Mouse (Mus musculus): ENCODE measurements around the gene Slc15a5. TPM values are rescaled to one million over a fixed set of nuclear protein-coding genes. Genes with fewer than 3 reads are reported as not detected.

Slc15a5 gene
- not detected in 2 replicates for polyA plus RNA-seq (2014; fragmentation: Nextera tagmentation; extraction: Ambion mirVana)

DNA sequence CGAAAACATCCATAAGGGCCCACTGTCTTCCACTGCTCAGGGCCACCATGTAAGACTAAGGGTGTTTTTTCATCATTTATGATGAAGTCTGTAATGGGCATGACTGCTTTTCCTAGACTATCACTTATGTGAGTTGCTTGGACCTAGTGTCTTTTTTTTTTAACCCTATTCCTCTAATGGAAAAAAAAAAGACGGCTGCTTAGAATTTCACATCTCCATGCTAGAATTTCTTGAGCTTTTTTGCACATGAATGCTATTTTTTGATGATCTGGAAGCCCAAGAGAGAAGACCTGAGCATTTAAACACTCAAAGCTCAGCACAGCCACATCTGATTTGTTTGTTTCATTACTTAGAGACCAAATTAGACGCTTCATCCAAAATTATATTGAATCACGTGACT, at the start of gene Slc15a5:
TSS of gene Slc15a5 (minus strand) at position 101 of the 400 bp plus-strand sequence.
- no peak within 1 kb of the TSS for H3K27ac ChIP-seq (replicated peaks; ENCODE audit: low read depth, low read length)
- no peak within 1 kb of the TSS for H3K4me2 ChIP-seq (ENCODE audit: low read depth, low read length)
- 83% methylated on average over 4 of the region's 4 CpGs for WGBS
- H3K27me3 ChIP-seq (replicated peaks; ENCODE audit: control insufficient read depth, insufficient read depth, low read length) = no peaks in the 10 kb centered on the region
- no peaks in the 10 kb centered on the region for H3K9me3 ChIP-seq (ENCODE audit: control insufficient read depth, low read length)
- no peaks in the 10 kb centered on the region for H3K36me3 ChIP-seq (ENCODE audit: control insufficient read depth, insufficient read depth, low read length)
- ATAC-seq (ENCODE audit: low read depth) (no peak), DNase-seq (ENCODE audit: low spot score) (no peak)
- no peak within 1 kb of the TSS for H3K9ac ChIP-seq (ENCODE audit: low read depth, low read length)
- H3K4me1 ChIP-seq (ENCODE audit: control insufficient read depth, insufficient read depth, low read length) = no peaks in the 10 kb centered on the region
- H3K4me3 ChIP-seq (ENCODE audit: low read depth, low read length) = no peak within 1 kb of the TSS

DNA sequence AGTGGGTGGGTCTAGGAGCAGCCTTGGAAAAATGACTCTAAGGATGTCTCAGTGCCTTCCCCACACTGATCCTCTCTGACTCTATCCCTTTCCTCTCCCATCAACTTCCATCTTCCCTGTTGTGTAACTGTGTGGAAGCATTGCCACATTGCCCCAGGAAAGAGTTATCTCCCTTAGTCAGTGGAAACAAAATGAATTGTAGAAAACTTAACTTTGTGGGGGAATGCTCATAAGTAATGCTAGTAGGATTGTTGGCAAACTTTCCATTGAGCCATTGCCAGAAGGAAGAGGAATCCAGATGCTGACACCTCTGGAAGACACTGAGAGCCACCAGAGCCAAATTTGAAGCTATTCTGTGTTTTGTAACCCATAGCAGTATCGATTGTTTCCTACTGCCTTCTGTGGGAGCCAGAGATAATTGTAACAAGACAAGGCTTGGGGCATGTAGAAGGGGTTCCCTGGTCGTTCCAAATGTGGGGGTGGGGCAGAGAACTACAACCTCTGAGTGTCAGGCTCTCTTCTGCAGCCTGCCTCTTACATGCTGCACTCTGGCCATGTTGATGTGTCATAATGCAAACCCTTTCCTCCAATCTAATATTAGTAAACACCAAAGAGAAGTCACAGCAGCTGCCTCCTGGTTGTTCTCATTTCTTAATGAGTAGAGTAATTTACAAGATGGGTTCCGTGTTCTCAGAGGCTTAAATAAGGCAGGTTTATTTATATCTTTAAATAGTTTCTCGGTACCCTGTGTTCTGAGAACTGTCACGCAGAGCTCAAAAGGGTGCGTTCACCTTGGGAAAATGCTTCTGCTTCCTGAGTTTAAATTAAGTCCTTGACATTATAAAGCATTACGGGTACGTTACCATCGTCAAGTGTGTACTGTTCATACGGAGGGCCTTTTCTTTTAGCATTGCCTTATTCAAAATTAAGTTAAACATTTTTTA, 48.9 kb upstream of the Slc15a5 start:
- no peaks in the 10 kb centered on the region for H3K9me3 ChIP-seq (ENCODE audit: control insufficient read depth, low read length)
- H3K9ac ChIP-seq (ENCODE audit: low read depth, low read length) = no peak overlapping the region
- H3K4me2 ChIP-seq (ENCODE audit: low read depth, low read length) = no peak overlapping the region
- no peak overlapping the region for H3K4me3 ChIP-seq (ENCODE audit: low read depth, low read length)
- H3K4me1 ChIP-seq (ENCODE audit: control insufficient read depth, insufficient read depth, low read length) = no peaks in the 10 kb centered on the region
- no peaks in the 10 kb centered on the region for H3K27me3 ChIP-seq (replicated peaks; ENCODE audit: control insufficient read depth, insufficient read depth, low read length)
- ATAC-seq (ENCODE audit: low read depth) = no peak
- WGBS = 67% methylated on average over 10 of the region's 10 CpGs
- H3K27ac ChIP-seq (replicated peaks; ENCODE audit: low read depth, low read length) = no peak overlapping the region
- peak; percentile 56 for DNase-seq (ENCODE audit: low spot score)
- H3K36me3 ChIP-seq (ENCODE audit: control insufficient read depth, insufficient read depth, low read length) = no peaks in the 10 kb centered on the region

DNA sequence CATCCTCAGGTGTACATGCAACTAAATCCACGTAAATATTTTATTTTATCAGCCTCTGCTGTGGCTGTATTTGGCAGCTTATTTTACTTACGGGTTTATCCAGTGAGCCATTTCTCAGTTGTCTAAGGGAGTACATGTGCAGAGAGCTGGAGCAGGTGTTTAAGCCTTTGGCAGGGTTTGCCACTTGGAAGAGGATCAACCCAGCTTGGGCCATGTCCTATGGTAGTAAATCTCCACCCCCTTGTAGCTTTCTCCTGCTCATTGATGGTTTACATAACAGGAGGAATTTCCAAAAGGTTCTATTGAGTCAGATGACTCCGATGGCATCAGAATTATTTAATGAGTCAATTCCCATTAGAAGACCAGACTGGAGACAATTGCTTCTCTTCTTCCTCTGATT, 37.8 kb upstream of the Slc15a5 start:
- no peak overlapping the region for H3K4me3 ChIP-seq (ENCODE audit: low read depth, low read length)
- no peak overlapping the region for H3K27ac ChIP-seq (replicated peaks; ENCODE audit: low read depth, low read length)
- H3K4me2 ChIP-seq (ENCODE audit: low read depth, low read length) = no peak overlapping the region
- no peaks in the 10 kb centered on the region for H3K9me3 ChIP-seq (ENCODE audit: control insufficient read depth, low read length)
- no peak for ATAC-seq (ENCODE audit: low read depth)
- H3K4me1 ChIP-seq (ENCODE audit: control insufficient read depth, insufficient read depth, low read length) = no peaks in the 10 kb centered on the region
- no peaks in the 10 kb centered on the region for H3K27me3 ChIP-seq (replicated peaks; ENCODE audit: control insufficient read depth, insufficient read depth, low read length)
- no peak for DNase-seq (ENCODE audit: low spot score)
- no peak overlapping the region for H3K9ac ChIP-seq (ENCODE audit: low read depth, low read length)
- WGBS = 85% methylated on average over 3 of the region's 3 CpGs
- no peaks in the 10 kb centered on the region for H3K36me3 ChIP-seq (ENCODE audit: control insufficient read depth, insufficient read depth, low read length)

DNA sequence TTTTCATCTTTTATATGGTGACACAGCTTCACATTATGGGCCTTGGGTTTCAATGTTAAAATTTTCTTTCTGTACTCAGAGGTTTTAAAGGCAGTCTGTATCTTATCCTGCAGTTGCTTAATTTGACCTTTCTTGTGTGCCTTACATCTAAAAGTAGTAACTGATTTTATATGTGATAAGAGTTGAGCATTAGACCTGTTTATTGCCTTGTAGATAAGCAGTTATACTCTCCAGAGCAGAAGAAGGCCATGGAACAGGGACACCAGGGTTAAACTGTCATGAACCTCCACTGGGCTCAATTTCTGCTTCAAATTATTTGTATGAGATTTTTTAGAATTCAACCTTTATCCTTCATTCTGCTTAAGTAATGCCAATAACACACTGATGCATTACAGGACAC, 24.8 kb upstream of the Slc15a5 start:
- Histone ChIP-seq H3K4me1 (ENCODE audit: control insufficient read depth, insufficient read depth, low read length) (no peaks in the 10 kb centered on the region), H3K36me3 (ENCODE audit: control insufficient read depth, insufficient read depth, low read length) (no peaks in the 10 kb centered on the region), H3K9me3 (ENCODE audit: control insufficient read depth, low read length) (no peaks in the 10 kb centered on the region), H3K27ac (replicated peaks; ENCODE audit: low read depth, low read length) (no peak overlapping the region), H3K27me3 (replicated peaks; ENCODE audit: control insufficient read depth, insufficient read depth, low read length) (no peaks in the 10 kb centered on the region), H3K4me3 (ENCODE audit: low read depth, low read length) (no peak overlapping the region), H3K9ac (ENCODE audit: low read depth, low read length) (no peak overlapping the region), H3K4me2 (ENCODE audit: low read depth, low read length) (no peak overlapping the region)
- no peak for ATAC-seq (ENCODE audit: low read depth)
- DNase-seq (ENCODE audit: low spot score) = no peak

DNA sequence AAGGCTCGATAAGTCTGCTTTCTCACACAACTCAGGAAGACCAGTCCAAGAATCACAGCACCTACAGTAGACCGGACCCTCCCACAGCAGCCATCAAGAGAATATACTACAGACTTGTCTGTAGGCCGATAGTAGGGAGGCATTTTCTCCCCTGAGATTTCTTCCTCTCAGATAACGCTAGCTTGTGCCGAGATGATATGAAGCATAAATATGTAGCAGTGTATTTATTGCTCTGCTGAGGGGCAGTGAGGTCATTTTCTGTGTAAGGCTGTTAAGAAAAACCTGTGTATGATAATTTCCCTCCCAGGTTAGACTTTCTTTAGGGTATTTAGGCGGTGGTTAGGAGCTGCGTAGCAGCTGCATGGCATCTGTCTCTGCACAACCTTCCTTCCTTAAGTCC, 23.2 kb upstream of the Slc15a5 start:
- Histone ChIP-seq H3K9ac (ENCODE audit: low read depth, low read length) (no peak overlapping the region), H3K9me3 (ENCODE audit: control insufficient read depth, low read length) (no peaks in the 10 kb centered on the region), H3K36me3 (ENCODE audit: control insufficient read depth, insufficient read depth, low read length) (no peaks in the 10 kb centered on the region), H3K4me1 (ENCODE audit: control insufficient read depth, insufficient read depth, low read length) (no peaks in the 10 kb centered on the region), H3K27me3 (replicated peaks; ENCODE audit: control insufficient read depth, insufficient read depth, low read length) (no peaks in the 10 kb centered on the region), H3K4me2 (ENCODE audit: low read depth, low read length) (no peak overlapping the region), H3K27ac (replicated peaks; ENCODE audit: low read depth, low read length) (no peak overlapping the region), H3K4me3 (ENCODE audit: low read depth, low read length) (no peak overlapping the region)
- no peak for ATAC-seq (ENCODE audit: low read depth)
- 77% methylated on average over 7 of the region's 7 CpGs for WGBS
- no peak for DNase-seq (ENCODE audit: low spot score)

DNA sequence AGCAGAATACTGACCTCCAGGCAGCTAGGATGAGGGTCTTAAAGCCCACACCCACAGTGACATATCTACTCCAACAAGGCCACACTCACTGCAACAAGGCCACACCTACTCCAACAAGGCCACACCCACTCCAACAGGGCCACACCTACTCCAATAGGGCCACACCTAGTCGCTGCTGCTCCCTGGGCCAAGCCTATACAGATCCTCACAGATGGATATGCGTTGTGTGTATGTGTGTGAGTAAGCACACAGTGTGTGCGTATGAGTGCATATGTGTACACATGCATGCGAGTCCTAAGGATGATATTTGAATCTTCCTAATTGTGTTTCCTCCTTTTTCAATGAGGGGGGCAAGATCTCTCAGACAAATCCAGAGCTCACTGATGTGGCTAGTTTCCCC, 22.1 kb upstream of the Slc15a5 start:
- no peak overlapping the region for H3K4me3 ChIP-seq (ENCODE audit: low read depth, low read length)
- ATAC-seq (ENCODE audit: low read depth) = no peak
- WGBS = 92% methylated on average over 4 of the region's 4 CpGs

DNA sequence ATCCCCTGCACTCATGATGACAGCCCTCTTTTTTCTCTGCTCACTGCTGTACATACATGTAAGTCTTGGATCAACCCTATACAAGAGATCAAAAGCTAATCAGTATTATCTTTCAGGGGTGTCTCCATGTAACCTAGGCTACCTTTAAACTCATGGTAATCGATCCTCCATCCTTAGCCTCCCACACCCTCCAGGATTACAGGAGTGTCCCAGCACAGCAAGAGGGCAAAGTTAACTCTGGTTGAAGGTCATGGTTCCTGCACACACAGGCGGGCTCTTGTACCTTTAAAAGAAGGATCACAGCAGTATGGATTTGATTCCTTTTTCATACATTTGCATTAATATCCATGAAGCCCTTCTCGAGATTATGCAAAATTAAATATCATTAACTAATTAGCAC, 19.9 kb upstream of the Slc15a5 start:
- Histone ChIP-seq H3K4me1 (ENCODE audit: control insufficient read depth, insufficient read depth, low read length) (no peaks in the 10 kb centered on the region), H3K4me3 (ENCODE audit: low read depth, low read length) (no peak overlapping the region), H3K27ac (replicated peaks; ENCODE audit: low read depth, low read length) (no peak overlapping the region), H3K4me2 (ENCODE audit: low read depth, low read length) (no peak overlapping the region), H3K27me3 (replicated peaks; ENCODE audit: control insufficient read depth, insufficient read depth, low read length) (no peaks in the 10 kb centered on the region), H3K36me3 (ENCODE audit: control insufficient read depth, insufficient read depth, low read length) (no peaks in the 10 kb centered on the region), H3K9me3 (ENCODE audit: control insufficient read depth, low read length) (no peaks in the 10 kb centered on the region), H3K9ac (ENCODE audit: low read depth, low read length) (no peak overlapping the region)
- no peak for ATAC-seq (ENCODE audit: low read depth)
- no peak for DNase-seq (ENCODE audit: low spot score)
- WGBS = 73% methylated on average over 3 of the region's 3 CpGs

More for the DNA sequence above, 22.1 kb upstream of the Slc15a5 start:
- H3K4me2 ChIP-seq (ENCODE audit: low read depth, low read length) = no peak overlapping the region
- H3K27me3 ChIP-seq (replicated peaks; ENCODE audit: control insufficient read depth, insufficient read depth, low read length) = no peaks in the 10 kb centered on the region
- H3K9ac ChIP-seq (ENCODE audit: low read depth, low read length) = no peak overlapping the region
- no peak for DNase-seq (ENCODE audit: low spot score)
- no peak overlapping the region for H3K27ac ChIP-seq (replicated peaks; ENCODE audit: low read depth, low read length)
- H3K9me3 ChIP-seq (ENCODE audit: control insufficient read depth, low read length) = no peaks in the 10 kb centered on the region
- no peaks in the 10 kb centered on the region for H3K36me3 ChIP-seq (ENCODE audit: control insufficient read depth, insufficient read depth, low read length)
- H3K4me1 ChIP-seq (ENCODE audit: control insufficient read depth, insufficient read depth, low read length) = no peaks in the 10 kb centered on the region

DNA sequence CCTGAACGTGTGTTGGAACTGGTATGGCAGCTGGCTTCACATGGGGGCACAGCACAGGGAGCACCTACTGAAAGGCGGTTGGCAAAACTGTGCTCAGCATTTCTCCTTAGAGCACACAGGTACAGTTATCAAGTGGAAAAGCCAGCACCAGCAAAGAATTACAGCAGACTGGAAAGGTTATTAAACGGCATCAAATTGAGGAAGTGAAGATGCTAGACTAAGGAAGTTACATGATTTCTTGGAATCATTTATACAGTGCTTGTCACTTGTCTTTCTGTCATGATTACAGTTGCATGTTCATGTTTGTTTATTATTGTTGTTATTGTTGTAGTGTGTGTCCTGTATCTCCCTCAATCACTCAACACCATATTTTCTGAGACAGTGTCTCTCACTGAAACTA, 15.3 kb upstream of the Slc15a5 start:
- 78% methylated on average over 3 of the region's 3 CpGs for WGBS

DNA sequence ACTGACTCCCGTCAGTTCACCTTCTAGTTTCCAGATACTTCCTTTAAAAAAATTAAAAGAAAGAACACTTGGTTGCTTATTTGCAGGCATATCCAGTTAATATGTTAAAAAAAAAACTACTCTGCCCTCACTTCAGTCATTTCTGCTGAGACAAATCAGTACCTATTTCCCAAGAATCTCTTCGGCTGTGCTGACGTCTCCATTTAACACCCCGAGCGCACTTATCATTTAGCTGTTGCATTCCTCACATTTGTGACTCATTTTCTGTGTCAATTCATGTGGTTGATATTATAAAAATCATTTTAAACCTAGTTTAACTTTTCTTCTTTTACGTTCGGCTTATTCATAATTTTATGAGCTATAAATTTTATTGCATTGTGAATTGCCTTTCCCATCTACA, 12.7 kb upstream of the Slc15a5 start:
- H3K4me2 ChIP-seq (ENCODE audit: low read depth, low read length) = no peak overlapping the region
- WGBS = 82% methylated on average over 7 of the region's 7 CpGs
- H3K27ac ChIP-seq (replicated peaks; ENCODE audit: low read depth, low read length) = no peak overlapping the region
- H3K36me3 ChIP-seq (ENCODE audit: control insufficient read depth, insufficient read depth, low read length) = no peaks in the 10 kb centered on the region
- DNase-seq (ENCODE audit: low spot score) = no peak
- no peaks in the 10 kb centered on the region for H3K27me3 ChIP-seq (replicated peaks; ENCODE audit: control insufficient read depth, insufficient read depth, low read length)
- no peak overlapping the region for H3K9ac ChIP-seq (ENCODE audit: low read depth, low read length)
- no peak overlapping the region for H3K4me3 ChIP-seq (ENCODE audit: low read depth, low read length)
- no peak for ATAC-seq (ENCODE audit: low read depth)
- H3K9me3 ChIP-seq (ENCODE audit: control insufficient read depth, low read length) = no peaks in the 10 kb centered on the region
- no peaks in the 10 kb centered on the region for H3K4me1 ChIP-seq (ENCODE audit: control insufficient read depth, insufficient read depth, low read length)

More for the DNA sequence above, 15.3 kb upstream of the Slc15a5 start:
- Histone ChIP-seq H3K9me3 (ENCODE audit: control insufficient read depth, low read length) (no peaks in the 10 kb centered on the region), H3K4me2 (ENCODE audit: low read depth, low read length) (no peak overlapping the region), H3K27me3 (replicated peaks; ENCODE audit: control insufficient read depth, insufficient read depth, low read length) (no peaks in the 10 kb centered on the region), H3K4me1 (ENCODE audit: control insufficient read depth, insufficient read depth, low read length) (no peaks in the 10 kb centered on the region), H3K27ac (replicated peaks; ENCODE audit: low read depth, low read length) (no peak overlapping the region), H3K4me3 (ENCODE audit: low read depth, low read length) (no peak overlapping the region), H3K36me3 (ENCODE audit: control insufficient read depth, insufficient read depth, low read length) (no peaks in the 10 kb centered on the region), H3K9ac (ENCODE audit: low read depth, low read length) (no peak overlapping the region)
- DNase-seq (ENCODE audit: low spot score) = no peak
- ATAC-seq (ENCODE audit: low read depth) = no peak

Measured in embryonic facial prominence, embryonic 14.5 days (tissue).